Mouse (Mus musculus) layer of hippocampus, adult 2 months (tissue): ENCODE measurements around the gene Kidins220. TPM values are rescaled to one million over a fixed set of nuclear protein-coding genes. Genes with fewer than 3 reads are reported as not detected.
A peak's percentile ranks its signal among the peaks of the same experiment; 100 is the strongest.

Source experiments
- DNase-seq, 2 experiments: peaks; one replicate each; pipeline ENCODE4 v3.0.0; 2022; ENCODE audit warnings: low spot score in 2 of 2
- H3K27ac ChIP-seq: fragments of 200-600 bp; 2 replicates; pipeline ENCODE4 v1.8.1; 2022
- H3K4me3 ChIP-seq: fragments of 200-600 bp; 2 replicates; pipeline ENCODE4 v1.8.1; 2022; ENCODE audit warnings: mild to moderate bottlenecking
- CTCF ChIP-seq: fragments of 200-600 bp; conservative IDR thresholded peaks from 2 replicates; pipeline ENCODE4 v1.8.1; 2022; ENCODE audit warnings: antibody characterized with exemption, mild to moderate bottlenecking, moderate library complexity
- total RNA-seq, 2 experiments: library from RNA; stranded (reverse); gene quantifications; 2 replicates each; pipeline ENCODE4 v1.2.3; 2021

The Kidins220 gene
- total RNA-seq, 2 experiments from 2014 or later = 353 to 363 TPM

GRCm38 (mm10) chr12:24944597-24944996 lies 30.1 kb upstream of the Kidins220 start:
- TF ChIP-seq CTCF = no peak
- no peak for DNase-seq
- H3K4me3 ChIP-seq = no peak overlapping the region
- H3K27ac ChIP-seq = no peak overlapping the region

- TF ChIP-seq CTCF = no peak
- H3K27ac ChIP-seq = no peak overlapping the region
- no peak for DNase-seq
- no peak overlapping the region for H3K4me3 ChIP-seq
These were observed 27.7 kb upstream of the Kidins220 start for GRCm38 (mm10) chr12:24947065-24947464.

GRCm38 (mm10) chr12:24948344-24948743 lies 26.4 kb upstream of the Kidins220 start:
- TF ChIP-seq CTCF = peak; percentile 78
- DNase-seq = peak; percentile 39 to 53
- H3K4me3 ChIP-seq = no peak overlapping the region
- no peak overlapping the region for H3K27ac ChIP-seq

- H3K27ac ChIP-seq = no peak overlapping the region
- no peak for DNase-seq
- TF ChIP-seq CTCF = peak; percentile 71
- no peak overlapping the region for H3K4me3 ChIP-seq
These were observed 24.2 kb upstream of the Kidins220 start for GRCm38 (mm10) chr12:24950376-24951046.

- DNase-seq = peak in 1 of 2 experiments; percentile 80
- Histone ChIP-seq H3K4me3 (no peak overlapping the region), H3K27ac (no peak overlapping the region)
- peak; percentile 92 for TF ChIP-seq CTCF
These were observed 22.6 kb upstream of the Kidins220 start for GRCm38 (mm10) chr12:24952147-24952546.

- no peak for TF ChIP-seq CTCF
- Histone ChIP-seq H3K27ac (no peak overlapping the region), H3K4me3 (no peak overlapping the region)
- DNase-seq = no peak
These were observed 19.6 kb upstream of the Kidins220 start for GRCm38 (mm10) chr12:24955137-24955536.

GRCm38 (mm10) chr12:24958526-24958925 lies 16.2 kb upstream of the Kidins220 start:
- no peak for TF ChIP-seq CTCF
- Histone ChIP-seq H3K27ac (no peak overlapping the region), H3K4me3 (no peak overlapping the region)
- DNase-seq = no peak

- TF ChIP-seq CTCF = no peak
- H3K27ac ChIP-seq = peak overlapping the region; percentile 18; the same call in 1 of the 2 replicates
- DNase-seq = no peak
- no peak overlapping the region for H3K4me3 ChIP-seq
These were observed 12.9 kb upstream of the Kidins220 start for GRCm38 (mm10) chr12:24961821-24962220.

- Histone ChIP-seq H3K27ac (peak overlapping the region; percentile 89; the same call in 1 of the 2 replicates), H3K4me3 (no peak overlapping the region)
- TF ChIP-seq CTCF = no peak
- no peak for DNase-seq
These were observed 12.3 kb upstream of the Kidins220 start for GRCm38 (mm10) chr12:24962362-24962967.

- peak; percentile 27 to 42 for DNase-seq
- no peak for TF ChIP-seq CTCF
- Histone ChIP-seq H3K4me3 (no peak overlapping the region), H3K27ac (peak overlapping the region; percentile 89)
These were observed 11.2 kb upstream of the Kidins220 start for GRCm38 (mm10) chr12:24963393-24964022.

GRCm38 (mm10) chr12:24965406-24965805 lies 9.3 kb upstream of the Kidins220 start:
- no peak for TF ChIP-seq CTCF
- peak overlapping the region; percentile 89 for H3K27ac ChIP-seq
- H3K4me3 ChIP-seq = no peak overlapping the region
- peak in 1 of 2 experiments; percentile 55 for DNase-seq

GRCm38 (mm10) chr12:24966046-24966445 lies 8.7 kb upstream of the Kidins220 start:
- TF ChIP-seq CTCF = no peak
- Histone ChIP-seq H3K4me3 (no peak overlapping the region), H3K27ac (peak overlapping the region; percentile 89)
- DNase-seq = no peak

GRCm38 (mm10) chr12:24971490-24972200 lies 3.1 kb upstream of the Kidins220 start:
- no peak for TF ChIP-seq CTCF
- no peak overlapping the region for H3K27ac ChIP-seq
- no peak for DNase-seq
- no peak overlapping the region for H3K4me3 ChIP-seq
